25 mouse cellular contexts compared by ENCODE assay signal in the genomic region with DNA sequence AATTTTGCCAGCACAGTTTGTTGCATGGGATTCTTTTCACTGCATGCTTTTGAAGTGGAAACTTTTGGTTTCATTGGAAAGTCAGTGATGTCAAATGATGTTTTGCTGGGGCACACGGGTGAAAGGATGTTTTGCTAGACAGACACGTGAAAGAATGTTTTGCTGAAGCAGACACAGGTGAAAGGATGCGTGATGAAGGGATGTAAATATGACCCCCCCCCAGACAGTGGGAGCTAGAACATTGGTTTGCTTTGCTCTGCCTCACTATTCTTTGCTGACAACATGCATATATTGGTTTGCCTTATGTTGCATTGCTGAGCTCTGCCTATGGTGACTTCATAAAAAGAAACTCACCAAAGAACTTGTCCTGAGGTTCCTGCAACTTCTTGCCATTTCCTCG. TPM values are rescaled to one million over a fixed set of nuclear protein-coding genes. Genes with fewer than 3 reads are reported as not detected.
"Had no signal": no experiment of that assay in that cellular context is flagged by ENCODE, and none has a peak within 500 bp of the region (broad histone marks: within the 10 kb centered on the region; RNA-seq: fewer than 3 reads in every experiment).

No protein-coding gene starts in this region.

- H3K4me2 ChIP-seq: limb, embryonic 13.5 days; liver, embryonic 12.5 days; liver, embryonic 15.5 days; lung, embryonic 15.5 days; neural tube, embryonic 13.5 days had no signal

- H3K9ac ChIP-seq: limb, embryonic 13.5 days; liver, embryonic 12.5 days; liver, embryonic 15.5 days; lung, embryonic 15.5 days; neural tube, embryonic 13.5 days had no signal

- H3K9me3 ChIP-seq: limb, embryonic 10.5 days; limb, embryonic 13.5 days; liver, embryonic 12.5 days; liver, embryonic 15.5 days; lung, embryonic 15.5 days; midbrain, embryonic 10.5 days; neural tube, embryonic 13.5 days had no signal

- DNase-seq: kidney, adult 18-20 months; kidney, adult 9 months; kidney, postnatal 14 days; kidney, postnatal 4 days; liver; lung, adult 18-20 months; lung, postnatal 10 days; lung, postnatal 36 days; midbrain, embryonic 14.5 days; retina, postnatal 1 day; right cerebral cortex, postnatal 25 days; thymus, postnatal 36 days had no signal

- H3K4me1 ChIP-seq: limb, embryonic 13.5 days; liver, embryonic 12.5 days; lung, embryonic 15.5 days; midbrain, embryonic 10.5 days; neural tube, embryonic 13.5 days had no signal

- H3K4me3 ChIP-seq: limb, embryonic 10.5 days; limb, embryonic 13.5 days; liver, embryonic 12.5 days; liver, embryonic 15.5 days; lung, embryonic 15.5 days; megakaryocyte, embryonic 14.5 days; midbrain, embryonic 10.5 days; neural tube, embryonic 13.5 days had no signal

- H3K36me3 ChIP-seq: limb, embryonic 10.5 days; limb, embryonic 13.5 days; liver, embryonic 12.5 days; liver, embryonic 15.5 days; lung, embryonic 15.5 days; midbrain, embryonic 10.5 days; neural tube, embryonic 13.5 days had no signal

- ATAC-seq: liver, embryonic 12.5 days had no signal

- H3K27ac ChIP-seq: limb, embryonic 10.5 days; limb, embryonic 13.5 days; liver, embryonic 12.5 days; liver, embryonic 15.5 days; lung, embryonic 15.5 days; midbrain, embryonic 10.5 days; neural tube, embryonic 13.5 days; stomach, postnatal 0 days had no signal

- H3K27me3 ChIP-seq: limb, embryonic 13.5 days; lung, embryonic 15.5 days; neural tube, embryonic 13.5 days had no signal

RNA-seq across cellular contexts. Expression of gene Sh2d2a, which starts 1.6 kb away (rescaled TPM):
- total RNA-seq: layer of hippocampus, adult 18-20 months; layer of hippocampus, postnatal 14 days; left cerebral cortex, postnatal 25 days had no signal
- polyA plus RNA-seq: limb, embryonic 13.5 days; neural tube, embryonic 13.5 days had no signal

RNA-seq across cellular contexts. Expression of gene Insrr, which starts 48.2 kb away (rescaled TPM):
- total RNA-seq: neutrophil, adult 5-6 weeks had no signal

RNA-seq across cellular contexts. Expression of gene Ntrk1, which starts 50.0 kb away (rescaled TPM):
- total RNA-seq: neutrophil, adult 5-6 weeks had no signal
